Mouse (Mus musculus) adrenal gland, adult 8-10 months (tissue): ENCODE data around the gene Nfe2l2. TPM values are rescaled to one million over a fixed set of nuclear protein-coding genes. Genes with fewer than 3 reads are reported as not detected.
"Not testable (repeated sequence)": the region's sequence is repeated elsewhere in the genome, so short reads cannot be mapped to it uniquely, and the experiment has no call there.

Experiments
- DNase-seq: peaks from one replicate; pipeline ENCODE4 v3.0.0; 2022
- total RNA-seq, 4 experiments: library from RNA; stranded (reverse); gene quantifications; 2 replicates each; pipeline ENCODE4 v1.2.4; 2022

Nfe2l2 gene
- total RNA-seq, 4 experiments from 2014 or later = 93.7 to 115 (median 107) TPM

- no peak for DNase-seq
These were observed 8.6 kb upstream of the Nfe2l2 start for GRCm38 (mm10) chr2:75713083-75713482.

DNA sequence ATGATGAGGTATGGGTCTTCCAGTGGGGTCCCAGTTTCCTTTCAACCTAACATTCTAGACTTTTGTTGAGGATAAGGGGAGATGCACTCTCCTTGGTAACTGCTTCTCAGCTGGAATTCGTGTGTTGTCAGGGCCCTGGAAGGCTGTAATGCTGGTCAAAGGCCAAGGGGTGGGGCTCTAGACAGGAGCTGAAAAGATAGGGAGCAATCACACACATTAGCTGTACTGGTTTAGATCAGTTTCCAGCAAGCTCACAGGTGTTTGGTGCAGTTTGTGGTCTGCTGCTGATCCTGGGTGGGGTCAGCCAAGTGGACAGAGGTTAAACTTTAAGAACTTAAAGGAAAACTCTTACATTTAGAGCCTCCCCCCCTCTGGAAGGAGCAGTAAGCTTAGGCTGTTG lies 3.0 kb upstream of the Nfe2l2 start:
- no peak for DNase-seq

DNA sequence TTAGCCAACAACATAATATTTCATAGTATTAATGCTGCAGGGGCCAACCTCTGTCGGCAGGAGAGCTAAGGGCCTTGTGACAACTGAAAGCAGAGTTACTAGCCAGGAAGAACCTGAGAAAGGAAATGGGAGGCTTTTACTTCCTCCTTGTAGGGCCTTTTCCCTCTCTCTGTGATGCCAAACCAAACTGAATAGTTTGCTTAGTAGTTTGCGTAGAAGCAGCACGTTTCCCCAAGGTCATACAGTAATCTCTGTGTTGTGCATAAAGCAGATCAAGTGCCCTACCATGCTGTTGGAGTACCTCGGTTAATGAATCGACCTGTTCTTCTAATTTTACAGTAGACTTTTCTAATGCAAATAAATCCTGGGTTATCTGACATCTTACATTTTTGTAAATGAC lies 2.0 kb upstream of the Nfe2l2 start:
- no peak for DNase-seq

- DNase-seq = no peak
These were observed 816 bp upstream of the Nfe2l2 start for GRCm38 (mm10) chr2:75705162-75705752.

DNA sequence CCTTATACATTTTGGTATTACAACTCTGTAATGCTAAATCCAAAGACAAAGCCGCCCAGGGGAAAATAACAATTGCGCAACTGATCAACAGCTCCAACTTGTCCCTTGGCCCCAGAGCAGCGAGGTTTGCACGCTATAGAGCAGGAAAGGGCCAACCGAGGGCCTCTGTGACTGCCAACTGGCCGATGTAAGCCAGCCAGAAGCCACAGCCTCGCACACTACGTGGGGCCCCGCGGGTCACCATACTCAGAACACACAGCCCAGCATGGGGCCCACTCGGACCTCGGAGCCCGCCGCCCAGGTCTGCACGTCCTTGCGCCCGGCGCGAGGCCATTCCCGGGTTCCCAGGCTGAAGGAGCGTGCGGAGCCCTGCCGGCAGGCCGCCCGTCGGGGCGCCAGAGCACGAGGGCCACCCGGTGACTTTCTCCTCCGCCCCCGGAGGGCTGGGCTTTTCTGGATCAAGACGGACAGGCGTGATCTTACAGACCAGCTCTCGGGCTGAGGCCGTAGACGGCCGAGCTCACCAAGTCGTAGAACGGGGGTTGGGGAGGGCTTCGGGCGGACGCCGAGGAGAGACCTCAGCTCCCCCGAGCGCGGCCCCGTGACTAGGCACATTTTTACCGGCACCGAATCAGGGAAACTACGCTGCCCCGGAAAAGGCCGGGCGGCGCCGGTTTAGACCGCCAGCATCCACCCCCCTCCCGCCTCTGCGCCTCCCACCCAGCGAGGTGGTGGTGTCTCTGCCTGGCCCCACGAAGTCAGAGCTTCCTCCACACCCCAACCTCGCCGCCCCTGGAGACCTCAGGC lies 863 bp downstream of the Nfe2l2 start:
- peak; percentile 92 for DNase-seq

GRCm38 (mm10) chr2:75702588-75702976 lies 1.9 kb downstream of the Nfe2l2 start:
- no peak for DNase-seq

DNA sequence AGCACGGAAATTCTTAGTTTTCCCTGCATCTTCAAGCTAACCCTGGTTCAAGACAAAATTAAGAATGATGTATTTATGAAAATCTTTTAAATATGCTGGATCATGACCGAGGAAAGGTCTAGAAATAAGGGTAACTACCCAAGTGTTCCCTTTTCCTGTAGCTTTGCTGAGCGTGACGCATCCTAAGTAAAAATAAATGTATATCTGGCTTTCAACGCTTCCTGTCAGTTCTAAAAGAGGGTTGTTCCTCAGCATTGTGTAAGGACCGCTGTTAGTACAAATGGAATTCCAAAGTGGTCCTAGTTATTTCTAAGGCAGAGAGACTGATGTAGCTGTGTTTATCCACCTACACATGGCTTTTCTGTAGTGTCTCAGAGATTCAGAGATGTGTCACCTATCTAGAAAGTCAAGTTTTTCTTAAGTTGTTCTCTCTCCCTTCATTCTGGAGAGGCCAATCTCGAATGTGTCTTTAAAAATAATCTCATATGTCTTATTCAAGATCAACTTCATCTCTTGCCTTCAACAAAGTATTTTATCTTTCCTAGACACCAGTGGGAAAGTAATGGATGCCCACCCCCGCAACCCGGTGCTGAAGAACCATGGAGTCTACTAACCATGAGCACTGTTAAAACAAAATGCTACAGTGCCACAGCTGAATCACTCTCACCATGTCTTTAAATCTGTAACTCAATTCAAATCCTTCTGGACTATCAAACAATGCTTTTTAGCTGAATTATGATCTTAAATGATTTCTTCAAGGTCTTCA lies 2.4 kb downstream of the Nfe2l2 start:
- DNase-seq = no peak

DNA sequence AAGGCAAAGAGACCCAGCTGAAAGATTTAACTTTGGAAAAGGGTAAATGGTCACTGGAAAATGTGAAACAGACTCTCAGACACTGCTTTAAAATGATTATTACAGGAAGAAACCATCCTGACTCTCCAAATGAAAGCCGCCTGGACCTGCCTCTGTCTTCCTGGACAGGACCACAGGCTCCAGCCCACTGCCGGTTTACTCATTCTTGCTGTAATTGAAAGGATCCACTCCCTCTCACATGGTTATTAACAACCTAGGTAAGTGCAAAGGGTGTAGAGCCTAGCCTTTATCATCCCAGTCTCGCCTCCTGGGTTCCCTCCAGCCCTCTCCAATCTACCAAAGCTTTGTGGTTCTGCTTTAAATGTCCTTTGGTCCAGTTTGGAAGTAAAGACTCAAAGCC lies 3.2 kb downstream of the Nfe2l2 start:
- no peak for DNase-seq

DNA sequence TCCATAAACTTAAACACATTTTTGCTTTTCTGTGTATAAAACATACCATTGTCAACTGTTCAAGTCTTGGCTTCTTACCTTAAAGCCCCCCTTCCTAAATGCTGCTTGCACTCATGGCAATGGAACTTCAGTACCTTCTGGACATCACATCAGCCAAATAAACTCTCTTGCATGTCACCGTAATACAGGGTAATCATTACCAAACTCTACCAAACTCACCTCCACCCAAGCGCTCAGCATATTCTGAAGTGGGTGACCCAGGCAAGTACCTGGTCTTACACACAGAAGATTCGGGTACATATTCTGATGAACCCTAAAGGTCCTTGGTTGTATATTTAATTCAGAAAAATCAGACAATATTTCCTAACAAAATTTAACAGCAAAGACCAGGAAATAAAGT lies 3.9 kb downstream of the Nfe2l2 start:
- no peak for DNase-seq

DNA sequence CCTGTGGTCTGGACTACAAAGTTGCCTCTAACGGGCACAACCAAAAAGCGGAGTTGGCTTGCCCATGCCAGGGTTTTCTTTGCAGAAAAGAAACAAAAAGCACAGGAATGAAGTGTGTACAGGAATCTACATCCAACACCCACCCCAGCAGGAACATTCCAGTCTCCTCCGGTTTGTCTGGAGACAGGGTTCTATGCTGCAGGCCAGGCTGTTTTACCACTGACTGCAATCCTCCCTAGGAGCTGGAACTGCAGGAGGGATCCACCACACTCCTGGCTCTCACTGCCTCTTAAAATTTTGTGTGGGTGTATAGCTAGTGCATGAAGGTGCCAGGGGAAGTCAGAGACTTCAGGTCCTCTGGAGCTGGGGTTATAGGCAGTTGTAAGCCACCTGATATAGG lies 5.6 kb downstream of the Nfe2l2 start:
- DNase-seq = no peak

DNA sequence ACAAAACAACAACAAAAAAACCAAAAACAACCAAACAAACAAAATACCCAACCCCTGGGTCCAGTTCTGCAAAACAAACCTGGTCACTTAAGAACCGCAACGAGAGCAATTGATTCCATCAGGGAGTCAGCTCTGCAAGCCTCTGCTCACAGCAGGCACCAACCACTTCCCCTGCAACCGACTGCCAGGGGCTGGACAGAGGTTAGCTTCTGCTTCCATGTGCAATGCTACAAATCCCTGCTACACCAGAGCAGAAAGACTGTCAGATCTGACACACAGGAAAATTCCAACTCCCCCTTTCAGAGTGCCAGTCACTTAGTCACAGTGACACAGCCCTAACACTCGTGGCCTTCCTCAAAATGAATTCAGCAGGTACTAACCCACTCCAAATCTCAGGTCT lies 6.4 kb downstream of the Nfe2l2 start:
- no peak for DNase-seq

DNA sequence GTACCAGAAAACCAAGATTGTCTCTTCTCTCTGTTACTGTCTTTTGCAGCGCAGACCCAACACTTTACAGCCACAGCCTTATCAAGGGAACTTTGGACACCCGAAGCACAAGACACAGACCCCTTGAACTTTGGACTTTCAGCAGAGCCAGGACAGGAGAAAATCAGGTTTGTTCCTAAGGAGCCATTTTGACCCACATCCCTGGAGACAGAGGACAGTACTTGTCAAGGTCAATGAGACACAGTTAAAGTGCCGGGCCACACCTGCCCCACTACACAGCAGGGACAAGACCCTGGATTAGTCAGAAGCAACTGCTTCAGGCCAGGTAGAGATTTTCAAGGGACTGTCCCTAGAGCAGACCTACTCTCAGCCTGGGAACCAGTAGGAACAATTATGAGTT lies 7.2 kb downstream of the Nfe2l2 start:
- no peak for DNase-seq

DNA sequence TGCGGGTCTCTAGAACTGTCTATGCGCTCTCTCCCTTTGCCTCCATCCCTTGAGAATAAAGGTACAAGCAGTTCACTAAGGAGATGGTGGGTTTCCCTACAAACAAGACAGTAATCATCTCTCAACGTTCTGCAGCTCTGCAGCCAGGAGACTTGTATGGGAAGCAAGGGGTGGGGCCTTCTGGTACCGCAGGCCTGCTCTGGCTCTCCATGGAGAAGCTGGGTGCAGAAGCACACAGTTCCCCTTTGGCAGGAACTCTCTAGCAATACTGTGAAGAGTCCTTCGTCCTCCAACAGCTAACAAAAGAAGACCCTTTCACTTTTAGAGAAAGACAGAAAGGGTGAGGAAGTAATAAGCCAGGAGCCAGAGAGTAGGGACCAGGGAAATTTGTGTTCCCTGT lies 8.1 kb downstream of the Nfe2l2 start:
- no peak for DNase-seq

GRCm38 (mm10) chr2:75695676-75696350 lies 8.6 kb downstream of the Nfe2l2 start:
- no peak for DNase-seq

DNA sequence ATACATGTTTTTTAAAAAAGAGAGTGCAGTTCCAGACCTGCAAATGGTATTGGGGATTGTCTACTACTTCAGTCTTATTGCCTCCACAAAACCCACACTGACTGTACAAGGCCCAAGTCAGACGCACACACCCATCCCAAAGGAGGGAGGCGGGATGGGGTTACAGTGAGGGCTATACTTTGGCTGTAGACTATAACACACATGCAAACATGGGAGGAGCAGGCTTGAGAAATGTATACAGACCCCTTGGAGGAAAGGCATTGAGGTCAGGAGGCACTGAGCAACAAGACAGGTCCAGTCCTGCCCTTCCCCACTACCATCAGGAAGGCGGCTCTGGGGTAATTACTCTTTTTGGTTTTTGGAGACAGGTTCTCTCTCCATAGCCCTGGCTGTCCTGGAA lies 9.5 kb downstream of the Nfe2l2 start:
- not testable (repeated sequence) for DNase-seq

- no peak for DNase-seq
These were observed 12.1 kb downstream of the Nfe2l2 start for GRCm38 (mm10) chr2:75692369-75692768.

DNA sequence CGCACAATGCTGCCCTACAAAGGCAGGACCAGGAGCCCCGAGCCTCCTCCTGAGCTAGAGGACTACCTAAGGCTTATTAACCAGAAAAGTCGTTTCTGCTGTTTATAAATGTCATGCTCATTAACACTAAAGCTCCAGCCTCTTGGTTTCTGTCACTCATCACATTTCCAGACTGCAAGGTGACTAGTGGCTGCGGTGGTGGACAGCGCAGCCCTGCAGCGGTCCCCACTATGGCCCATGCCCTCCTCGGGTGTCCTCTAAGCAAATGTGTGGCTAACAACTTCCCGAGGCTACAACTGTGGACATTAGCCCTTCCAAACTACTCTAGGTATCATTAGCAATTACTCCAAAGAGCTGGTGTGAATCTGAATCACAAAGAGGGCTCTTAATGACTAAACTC lies 13.1 kb downstream of the Nfe2l2 start:
- DNase-seq = no peak

- no peak for DNase-seq
These were observed 13.8 kb downstream of the Nfe2l2 start for GRCm38 (mm10) chr2:75690656-75691055.

DNA sequence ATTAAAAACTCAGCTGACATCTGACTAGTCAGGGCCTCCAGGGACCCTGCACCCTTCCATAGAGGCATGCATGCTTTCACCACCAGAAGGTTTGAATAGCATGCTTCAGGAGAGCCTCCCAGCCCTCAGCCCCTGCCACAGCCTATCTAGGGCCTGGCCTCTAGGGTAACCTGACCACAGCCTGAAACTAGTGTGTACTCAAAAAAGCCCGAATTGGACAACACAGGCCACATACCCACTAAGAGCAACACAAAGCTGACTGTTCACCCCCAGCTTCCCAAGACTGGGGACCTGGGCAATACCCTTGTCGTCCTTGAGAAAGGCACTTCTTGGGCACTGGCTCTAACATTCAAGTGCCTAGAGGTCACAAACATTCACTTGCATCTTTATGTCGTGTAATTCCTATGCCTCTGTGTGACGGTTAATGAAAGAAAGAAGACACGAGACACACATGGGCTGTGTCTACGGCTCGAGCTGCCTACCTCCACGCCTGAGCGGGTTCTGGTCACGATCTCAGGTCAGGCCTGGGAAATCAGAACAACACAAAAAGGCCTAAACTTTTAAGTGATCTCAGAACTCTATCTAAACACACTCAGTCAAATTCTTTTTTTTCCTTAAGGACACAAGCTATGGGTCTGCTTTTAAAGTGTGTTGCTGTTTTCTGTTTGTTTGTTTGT lies 14.8 kb downstream of the Nfe2l2 start:
- no peak for DNase-seq

DNA sequence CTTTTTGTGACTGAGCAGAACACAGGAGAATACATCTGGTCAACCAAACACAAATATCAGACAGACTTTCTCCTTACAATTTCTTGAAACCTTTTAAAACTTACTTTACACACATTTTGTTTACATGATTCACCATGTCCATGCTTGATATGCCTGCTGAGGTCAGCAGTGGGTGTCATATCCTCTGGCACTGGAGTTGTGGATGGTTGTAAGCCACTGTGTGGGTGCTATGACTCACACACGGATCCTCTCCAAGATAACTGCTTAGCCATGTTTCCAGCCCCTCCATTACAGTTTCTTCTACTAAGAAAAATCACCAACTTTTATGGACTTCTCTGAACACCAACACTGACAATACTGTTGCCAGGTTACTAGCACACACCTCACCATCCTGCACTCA lies 15.5 kb downstream of the Nfe2l2 start:
- DNase-seq = no peak

DNA sequence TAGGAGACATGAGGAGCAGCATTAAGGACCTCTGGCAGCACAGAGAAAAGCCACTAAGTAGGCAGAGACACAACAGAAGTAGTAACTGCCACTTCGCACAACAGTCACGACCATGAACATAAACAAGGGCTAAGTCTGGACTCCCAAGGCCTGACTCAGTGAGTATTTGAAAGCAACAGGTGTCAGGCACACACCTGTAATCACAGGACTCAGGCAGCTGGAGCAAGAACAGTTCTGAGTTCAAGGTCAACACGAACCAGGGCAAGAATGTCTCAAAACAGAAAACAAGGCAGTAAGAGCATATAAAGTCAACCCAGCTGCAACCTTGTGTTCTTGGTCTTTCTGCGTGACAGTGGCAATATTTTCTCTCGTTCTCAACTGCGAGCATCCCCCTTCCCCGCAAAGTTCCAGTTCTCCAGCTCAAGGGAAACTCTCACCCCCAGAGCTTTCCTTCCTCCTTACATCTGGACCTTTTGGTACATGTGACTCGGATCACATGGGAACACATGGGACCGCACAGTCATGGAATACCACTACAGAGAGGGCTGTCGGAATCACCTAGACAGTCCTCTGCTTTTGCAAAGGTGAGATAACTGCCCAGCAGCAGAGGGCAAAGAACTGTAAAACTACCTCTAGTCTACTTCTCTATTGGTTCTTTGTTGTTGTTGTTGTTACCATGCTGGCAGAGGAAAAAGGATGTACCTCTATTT lies 17.2 kb downstream of the Nfe2l2 start:
- no peak for DNase-seq

- peak; percentile 67 for DNase-seq
These were observed 19.0 kb downstream of the Nfe2l2 start for GRCm38 (mm10) chr2:75685458-75685861.
